Mouse (Mus musculus): ENCODE data around the gene Slc38a9. TPM values are rescaled to one million over a fixed set of nuclear protein-coding genes. Genes with fewer than 3 reads are reported as not detected.

The Slc38a9 gene
- polyA plus RNA-seq, 1 experiment: 2.9 TPM

GRCm38 (mm10) chr13:112770528-112771328 lies 110.2 kb downstream of the Slc38a9 start:
- no peaks in the 10 kb centered on the region for H3K27me3 ChIP-seq (ENCODE audit: control insufficient read depth, insufficient read depth, low read length)
- H3K4me3 ChIP-seq (ENCODE audit: low read depth, low read length): no peak overlapping the region
- no peaks in the 10 kb centered on the region for H3K36me3 ChIP-seq (ENCODE audit: control insufficient read depth, insufficient read depth, low read length)
- WGBS: 43% methylated on average over 11 of the region's 11 CpGs
- TF ChIP-seq CTCF (IDR thresholded peaks at IDR 0.05; ENCODE audit: extremely low read depth, insufficient read length, insufficient replicate concordance, low read depth, low read length) (no peak), POLR2A (IDR thresholded peaks at IDR 0.05; ENCODE audit: low read depth, low read length) (no peak)
- H3K27ac ChIP-seq (ENCODE audit: insufficient read depth, low read depth, low read length): peak overlapping the region; percentile 25; the same call in 1 of the 2 replicates
- no peaks in the 10 kb centered on the region; the same call in 1 of the 2 replicates for H3K4me1 ChIP-seq (ENCODE audit: control insufficient read depth, insufficient read depth, insufficient read length, low read length)

- WGBS: 45% methylated on average over 15 of the region's 15 CpGs
- Histone ChIP-seq H3K36me3 (ENCODE audit: control insufficient read depth, insufficient read depth, low read length) (no peaks in the 10 kb centered on the region), H3K27me3 (ENCODE audit: control insufficient read depth, insufficient read depth, low read length) (no peaks in the 10 kb centered on the region), H3K27ac (ENCODE audit: insufficient read depth, low read depth, low read length) (no peak overlapping the region), H3K4me1 (ENCODE audit: control insufficient read depth, insufficient read depth, insufficient read length, low read length) (no peaks in the 10 kb centered on the region; the same call in 1 of the 2 replicates), H3K4me3 (ENCODE audit: low read depth, low read length) (no peak overlapping the region)
- no peak for TF ChIP-seq CTCF (IDR thresholded peaks at IDR 0.05; ENCODE audit: extremely low read depth, insufficient read length, insufficient replicate concordance, low read depth, low read length)
- TF ChIP-seq POLR2A (IDR thresholded peaks at IDR 0.05; ENCODE audit: low read depth, low read length): no peak
These were observed 111.1 kb downstream of the Slc38a9 start for GRCm38 (mm10) chr13:112771447-112772208.

DNA sequence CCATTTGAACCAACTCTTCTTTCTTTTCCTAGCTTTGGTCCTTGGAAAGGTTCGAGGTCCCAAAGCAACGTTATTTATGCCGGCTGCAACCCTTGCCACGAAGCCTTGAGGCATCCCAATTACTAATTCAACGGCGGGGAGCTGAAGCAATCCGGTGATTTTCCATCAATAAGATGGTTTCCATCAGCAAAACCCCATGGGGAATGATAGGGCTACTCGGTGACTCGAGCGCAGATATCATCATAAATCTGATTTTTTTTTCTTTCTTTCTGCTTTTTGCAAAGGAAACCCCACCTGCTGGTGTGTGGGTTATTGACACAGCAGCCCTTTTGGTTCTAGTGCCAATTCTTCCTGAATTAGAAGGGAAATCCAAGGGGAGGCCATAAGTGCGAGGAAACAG lies 111.7 kb downstream of the Slc38a9 start:
- H3K4me1 ChIP-seq (ENCODE audit: control insufficient read depth, insufficient read depth, insufficient read length, low read length): no peaks in the 10 kb centered on the region; the same call in 1 of the 2 replicates
- TF ChIP-seq CTCF (IDR thresholded peaks at IDR 0.05; ENCODE audit: extremely low read depth, insufficient read length, insufficient replicate concordance, low read depth, low read length) (no peak), POLR2A (IDR thresholded peaks at IDR 0.05; ENCODE audit: low read depth, low read length) (no peak)
- H3K27me3 ChIP-seq (ENCODE audit: control insufficient read depth, insufficient read depth, low read length): no peaks in the 10 kb centered on the region
- WGBS: 76% methylated on average over 11 of the region's 11 CpGs
- H3K36me3 ChIP-seq (ENCODE audit: control insufficient read depth, insufficient read depth, low read length): no peaks in the 10 kb centered on the region
- no peak overlapping the region for H3K27ac ChIP-seq (ENCODE audit: insufficient read depth, low read depth, low read length)
- no peak overlapping the region for H3K4me3 ChIP-seq (ENCODE audit: low read depth, low read length)

DNA sequence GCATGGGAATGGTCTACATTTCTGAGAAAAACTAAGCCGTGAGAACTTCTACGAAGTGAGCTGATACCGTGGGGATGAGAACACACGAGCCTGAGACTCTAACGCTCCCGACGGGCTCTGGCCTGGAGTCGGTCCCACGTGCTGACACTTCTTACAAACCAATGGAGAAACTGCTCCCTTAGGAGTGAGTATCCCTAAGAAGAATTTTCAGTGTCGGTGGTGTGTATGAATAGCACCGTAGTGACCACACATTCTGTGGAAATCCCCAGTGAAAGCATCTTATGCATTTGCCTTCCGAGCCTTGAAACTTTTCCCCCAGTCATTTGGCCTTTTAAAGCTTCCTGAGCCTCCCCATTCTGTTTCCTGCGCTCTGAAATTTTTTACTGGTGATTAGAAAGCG lies 112.3 kb downstream of the Slc38a9 start:
- Histone ChIP-seq H3K36me3 (ENCODE audit: control insufficient read depth, insufficient read depth, low read length) (no peaks in the 10 kb centered on the region), H3K4me1 (ENCODE audit: control insufficient read depth, insufficient read depth, insufficient read length, low read length) (no peaks in the 10 kb centered on the region; the same call in 1 of the 2 replicates), H3K27me3 (ENCODE audit: control insufficient read depth, insufficient read depth, low read length) (no peaks in the 10 kb centered on the region), H3K4me3 (ENCODE audit: low read depth, low read length) (no peak overlapping the region), H3K27ac (ENCODE audit: insufficient read depth, low read depth, low read length) (no peak overlapping the region)
- TF ChIP-seq CTCF (IDR thresholded peaks at IDR 0.05; ENCODE audit: extremely low read depth, insufficient read length, insufficient replicate concordance, low read depth, low read length) (no peak), POLR2A (IDR thresholded peaks at IDR 0.05; ENCODE audit: low read depth, low read length) (no peak)
- WGBS: 76% methylated on average over 14 of the region's 14 CpGs

GRCm38 (mm10) chr13:112773991-112774675 lies 113.6 kb downstream of the Slc38a9 start:
- Histone ChIP-seq H3K27ac (ENCODE audit: insufficient read depth, low read depth, low read length) (no peak overlapping the region), H3K36me3 (ENCODE audit: control insufficient read depth, insufficient read depth, low read length) (no peaks in the 10 kb centered on the region), H3K4me1 (ENCODE audit: control insufficient read depth, insufficient read depth, insufficient read length, low read length) (no peaks in the 10 kb centered on the region; the same call in 1 of the 2 replicates), H3K27me3 (ENCODE audit: control insufficient read depth, insufficient read depth, low read length) (no peaks in the 10 kb centered on the region), H3K4me3 (ENCODE audit: low read depth, low read length) (no peak overlapping the region)
- WGBS: 90% methylated on average over 3 of the region's 3 CpGs
- TF ChIP-seq POLR2A (IDR thresholded peaks at IDR 0.05; ENCODE audit: low read depth, low read length): no peak
- no peak for TF ChIP-seq CTCF (IDR thresholded peaks at IDR 0.05; ENCODE audit: extremely low read depth, insufficient read length, insufficient replicate concordance, low read depth, low read length)

DNA sequence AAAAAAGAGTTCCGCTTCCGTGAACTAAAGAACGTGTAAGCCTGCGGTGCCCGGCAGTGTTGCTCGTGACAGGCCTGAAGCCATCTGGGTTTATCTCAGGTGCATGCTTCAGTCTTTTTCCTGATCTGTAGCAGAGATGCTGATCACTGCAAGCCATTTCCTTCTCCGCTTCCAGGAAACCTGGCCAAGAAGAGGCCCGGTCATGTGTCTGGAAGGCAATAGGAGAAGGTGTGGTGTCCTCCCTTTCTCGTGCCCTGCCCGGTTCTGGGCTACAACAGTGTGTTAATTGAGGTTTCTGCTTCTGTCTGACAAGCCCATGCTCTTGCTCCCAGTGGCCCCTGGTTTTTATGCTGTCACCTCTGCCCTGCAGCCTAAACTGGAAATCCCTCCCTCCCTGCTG lies 115.3 kb downstream of the Slc38a9 start:
- H3K27me3 ChIP-seq (ENCODE audit: control insufficient read depth, insufficient read depth, low read length): no peaks in the 10 kb centered on the region
- no peak overlapping the region for H3K4me3 ChIP-seq (ENCODE audit: low read depth, low read length)
- H3K27ac ChIP-seq (ENCODE audit: insufficient read depth, low read depth, low read length): no peak overlapping the region
- no peak for TF ChIP-seq CTCF (IDR thresholded peaks at IDR 0.05; ENCODE audit: extremely low read depth, insufficient read length, insufficient replicate concordance, low read depth, low read length)
- TF ChIP-seq POLR2A (IDR thresholded peaks at IDR 0.05; ENCODE audit: low read depth, low read length): no peak
- H3K4me1 ChIP-seq (ENCODE audit: control insufficient read depth, insufficient read depth, insufficient read length, low read length): no peaks in the 10 kb centered on the region
- WGBS: 79% methylated on average over 10 of the region's 10 CpGs
- H3K36me3 ChIP-seq (ENCODE audit: control insufficient read depth, insufficient read depth, low read length): no peaks in the 10 kb centered on the region

All from small intestine, adult 2 months (tissue).